Mouse (Mus musculus): ENCODE results near the gene Ccna1.

Gene Ccna1

GRCm38 (mm10) chr3:55064396-55064795 lies 9.1 kb upstream of the Ccna1 start:
- DNase-seq, result peak; percentile 20 to 44

- no peak for DNase-seq
Measured at GRCm38 (mm10) chr3:55062653-55063052, 7.4 kb upstream of the Ccna1 start.

- no peak for DNase-seq
Measured at GRCm38 (mm10) chr3:55056376-55056775, 1.1 kb upstream of the Ccna1 start.

GRCm38 (mm10) chr3:55055747-55056120 lies 433 bp upstream of the Ccna1 start:
- DNase-seq, result no peak

- DNase-seq, result no peak
Measured at GRCm38 (mm10) chr3:55054231-55054630, 1.1 kb downstream of the Ccna1 start.

GRCm38 (mm10) chr3:55044601-55045370 lies 10.5 kb downstream of the Ccna1 start:
- DNase-seq, result no peak

- DNase-seq, result no peak
Measured at GRCm38 (mm10) chr3:55037608-55038007, 17.7 kb downstream of the Ccna1 start.

GRCm38 (mm10) chr3:55027271-55027840 lies 27.9 kb downstream of the Ccna1 start:
- no peak for DNase-seq

- no peak for DNase-seq
Measured at GRCm38 (mm10) chr3:55025502-55025901, 29.8 kb downstream of the Ccna1 start.

GRCm38 (mm10) chr3:55023347-55023746 lies 32.0 kb downstream of the Ccna1 start:
- no peak for DNase-seq

GRCm38 (mm10) chr3:55022247-55022646 lies 33.1 kb downstream of the Ccna1 start:
- DNase-seq, result no peak

GRCm38 (mm10) chr3:55012536-55012935 lies 42.8 kb downstream of the Ccna1 start:
- no peak for DNase-seq

- no peak for DNase-seq
Measured at GRCm38 (mm10) chr3:55011681-55012080, 43.6 kb downstream of the Ccna1 start.

- DNase-seq, result no peak
Measured at GRCm38 (mm10) chr3:55008965-55009741, 46.1 kb downstream of the Ccna1 start.

- no peak for DNase-seq
Measured at GRCm38 (mm10) chr3:55004036-55004435, 51.3 kb downstream of the Ccna1 start.

- DNase-seq, result no peak
Measured at GRCm38 (mm10) chr3:55001677-55002076, 53.6 kb downstream of the Ccna1 start.
